Mouse (Mus musculus) hindlimb bud, embryonic 11.5 days (tissue): ENCODE measurements around the gene Pan3.

ENCODE experiments used
- DNase-seq: peaks from one replicate; pipeline ENCODE4 v3.0.0-alpha.2; 2012; ENCODE audit warnings: low read depth, low spot score; ENCODE audit errors: extremely low spot score

The Pan3 gene

DNA sequence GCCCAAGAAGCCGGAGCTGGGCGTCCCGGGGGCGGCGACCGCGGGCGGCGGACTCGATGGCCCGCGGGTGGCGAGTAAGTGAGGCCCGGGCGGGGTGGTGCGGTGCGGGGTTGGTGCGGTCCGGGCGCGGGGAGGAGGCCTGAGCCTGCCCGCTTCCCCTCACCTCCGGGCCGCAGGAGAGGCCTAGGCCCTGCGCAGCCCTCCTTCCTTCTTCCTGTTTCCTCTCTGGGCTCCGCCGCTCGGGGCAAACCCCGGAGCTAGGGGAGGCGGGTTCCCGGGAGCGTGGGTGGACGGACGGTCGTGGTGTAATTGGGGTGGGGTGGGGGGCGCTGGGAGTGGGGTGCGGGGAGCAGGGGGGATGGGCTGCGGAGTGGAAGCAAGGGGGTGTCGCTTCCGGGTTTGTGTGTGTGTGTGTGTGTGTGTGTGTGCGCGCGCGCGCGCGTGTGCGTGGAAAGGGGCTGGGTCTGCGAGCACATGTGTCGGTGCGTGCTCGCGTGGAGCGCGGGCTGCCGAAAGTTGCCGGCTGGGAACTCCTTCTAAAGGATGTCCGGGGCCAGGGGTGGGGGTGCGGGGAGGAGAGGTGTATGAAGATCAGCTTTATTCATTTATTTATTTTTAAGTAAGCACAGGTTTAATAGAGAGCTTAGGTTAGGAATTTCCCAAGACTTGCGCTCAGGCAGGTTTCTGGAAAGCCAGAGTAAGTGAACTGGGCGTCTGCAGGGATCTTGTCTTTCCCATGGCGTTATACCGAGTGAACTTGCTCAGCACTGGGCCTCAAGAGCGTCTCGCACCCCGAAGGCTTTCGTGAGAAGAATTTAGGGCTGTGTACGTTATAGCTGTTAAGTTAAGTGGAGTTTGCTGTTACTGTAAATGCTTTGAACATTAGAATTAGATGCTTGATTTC, 1.2 kb downstream of the Pan3 start:
- DNase-seq, result no peak

DNA sequence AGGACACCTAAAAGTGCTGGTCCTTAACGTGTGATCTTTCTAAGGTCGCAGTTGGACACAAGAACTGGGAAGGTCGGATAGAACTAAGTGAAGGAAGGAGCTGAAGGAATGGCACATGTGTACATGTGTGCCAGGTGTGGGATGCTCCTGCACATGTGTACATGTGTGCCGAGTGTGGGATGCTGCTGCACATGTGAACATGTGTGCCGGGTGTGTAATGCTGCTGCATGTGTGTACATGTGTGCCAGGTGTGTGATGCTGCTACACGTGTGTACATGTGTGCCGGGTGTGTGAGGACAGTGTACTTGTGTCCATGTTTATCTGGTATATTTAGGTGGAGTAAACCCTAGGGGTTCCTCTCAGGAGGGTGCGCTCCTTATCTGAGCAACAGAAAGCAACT, 3.0 kb downstream of the Pan3 start:
- DNase-seq, result no peak

DNA sequence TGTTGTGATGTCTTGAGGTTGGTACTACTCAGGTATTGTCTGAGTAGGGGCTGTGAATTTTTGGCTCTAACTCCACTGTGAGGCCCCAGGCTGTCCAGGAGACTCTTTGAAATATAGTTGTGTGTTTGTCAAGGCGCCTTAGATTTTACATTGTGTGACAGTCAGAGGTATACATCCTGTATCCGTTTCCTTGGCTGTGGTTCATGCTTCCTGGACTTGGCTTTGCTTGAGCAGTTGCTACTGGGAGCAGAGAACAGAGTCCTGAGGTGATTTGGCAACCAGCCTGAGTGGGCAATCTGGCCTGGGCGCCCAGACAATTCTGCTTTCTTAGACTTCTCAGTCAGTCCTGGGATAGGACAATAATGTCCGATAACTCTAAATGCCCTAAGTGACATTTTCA, 5.3 kb downstream of the Pan3 start:
- no peak for DNase-seq

DNA sequence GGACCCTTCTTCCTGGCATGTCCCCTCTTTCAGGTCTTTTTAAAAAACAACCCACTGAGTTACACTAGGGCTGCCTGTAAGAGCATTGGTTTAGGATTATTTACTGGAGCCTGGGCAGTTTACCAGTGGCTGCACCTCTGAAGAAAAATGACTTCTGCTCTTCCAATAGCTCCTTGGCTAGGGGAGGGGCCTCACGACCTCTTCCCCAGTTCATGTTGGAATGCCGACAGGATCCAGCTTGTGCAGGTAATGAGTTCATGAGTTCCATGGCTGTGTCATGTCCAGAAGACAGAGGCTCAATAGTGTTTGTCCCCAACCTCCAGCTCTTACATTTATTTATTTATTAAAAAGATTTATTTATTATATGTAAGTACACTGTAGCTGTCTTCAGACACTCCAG, 5.8 kb downstream of the Pan3 start:
- no peak for DNase-seq

DNA sequence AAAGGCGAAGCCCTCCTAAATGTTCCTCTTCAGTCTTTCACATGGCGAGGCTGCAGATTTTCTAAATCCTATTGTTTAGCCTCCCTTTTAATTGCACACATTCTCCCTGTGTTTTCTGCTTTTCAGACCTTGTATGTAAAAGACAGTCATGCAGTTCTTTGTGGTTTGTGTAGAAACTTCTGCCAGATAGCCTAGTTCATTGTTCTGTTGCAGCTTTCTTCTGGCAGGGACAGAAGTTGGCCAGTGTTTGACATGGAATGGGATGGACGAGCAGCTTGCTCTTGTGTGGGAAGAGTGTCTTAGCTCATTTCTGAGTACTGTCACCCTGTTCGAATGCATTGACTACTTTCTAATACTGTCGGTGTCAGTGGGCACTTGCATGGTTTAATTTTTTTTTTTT, 6.5 kb downstream of the Pan3 start:
- DNase-seq, result no peak

DNA sequence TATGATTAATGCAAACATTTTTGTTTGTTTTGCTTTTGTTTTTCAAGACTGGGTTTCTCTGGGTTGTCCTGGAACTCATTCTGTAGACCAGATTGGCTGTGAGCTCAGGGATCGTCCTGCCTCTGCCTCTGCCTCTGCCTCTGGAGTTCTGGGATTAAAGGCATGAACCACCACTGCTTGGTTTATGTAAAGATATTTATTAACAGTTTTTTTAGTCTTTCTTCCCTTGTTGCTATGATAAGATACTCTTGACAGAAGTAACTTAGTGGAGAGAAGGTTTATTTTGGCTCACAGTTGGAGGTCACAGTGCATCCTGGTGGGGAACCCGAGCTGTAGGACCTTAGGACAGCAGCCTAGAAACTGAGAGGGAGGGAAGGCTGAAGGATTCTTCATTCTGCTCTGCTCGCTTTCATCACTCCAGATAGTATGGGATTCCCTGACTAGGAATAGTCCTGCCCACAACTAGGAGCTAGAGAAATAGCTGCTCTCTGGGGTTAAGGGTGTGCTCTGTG, 11.1 kb downstream of the Pan3 start:
- DNase-seq, result no peak

DNA sequence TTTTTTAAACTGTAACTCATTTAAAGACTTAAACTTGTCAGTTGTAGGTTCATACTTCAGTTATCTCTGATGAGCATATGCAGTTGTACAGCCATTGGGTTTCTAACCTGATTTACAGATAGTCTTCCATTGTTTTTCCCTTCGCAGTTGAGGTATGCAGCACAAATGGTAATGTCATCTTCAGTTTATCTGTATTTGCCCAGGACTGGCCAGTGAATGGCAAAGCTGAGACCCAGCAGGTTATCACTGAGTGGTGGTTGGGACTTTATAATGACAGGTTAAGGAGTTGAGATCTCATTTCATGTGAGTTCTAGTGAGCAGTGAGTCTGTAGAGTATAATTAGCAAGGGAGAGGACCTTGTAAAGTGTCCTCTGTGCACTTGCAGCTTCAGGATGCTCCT, 12.0 kb downstream of the Pan3 start:
- no peak for DNase-seq

DNA sequence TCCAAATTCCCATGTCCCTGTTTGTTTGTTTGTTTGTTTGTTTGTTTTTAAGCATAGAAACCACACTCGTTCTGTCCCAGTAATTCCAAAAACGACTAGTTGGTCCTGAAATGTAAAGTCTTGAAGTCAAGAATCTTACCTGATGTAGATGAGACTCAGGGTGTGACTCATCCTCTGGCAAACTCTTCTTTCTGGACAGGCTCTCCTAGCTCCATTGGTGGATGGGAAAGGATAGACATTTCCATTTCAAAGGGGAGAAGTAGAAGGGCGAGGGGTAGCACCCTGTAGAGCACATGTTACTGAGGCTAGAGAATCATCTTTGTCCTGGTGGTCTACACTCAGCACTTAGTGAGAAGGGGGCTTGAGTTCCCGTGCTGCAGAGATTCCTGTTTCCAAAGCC, 12.8 kb downstream of the Pan3 start:
- DNase-seq, result no peak

DNA sequence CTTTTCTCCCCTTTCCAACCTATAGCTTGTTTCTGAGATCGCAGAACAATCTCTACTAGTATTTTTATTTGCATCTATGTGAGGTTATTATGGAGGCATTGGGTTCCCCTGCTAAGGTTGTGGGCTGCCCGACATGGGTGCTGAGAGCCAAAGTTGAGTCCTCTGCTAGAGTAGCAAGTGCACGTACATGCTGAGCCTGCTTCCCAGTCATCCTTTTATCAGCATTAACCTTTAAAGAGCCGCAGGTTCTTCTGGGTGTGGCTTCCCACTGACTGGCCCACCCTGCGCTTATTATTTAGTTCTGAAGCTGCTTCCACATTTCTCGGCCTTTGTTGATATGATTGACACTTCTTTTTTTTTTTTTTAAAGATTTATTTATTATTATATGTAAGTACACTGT, 14.3 kb downstream of the Pan3 start:
- DNase-seq, result no peak

DNA sequence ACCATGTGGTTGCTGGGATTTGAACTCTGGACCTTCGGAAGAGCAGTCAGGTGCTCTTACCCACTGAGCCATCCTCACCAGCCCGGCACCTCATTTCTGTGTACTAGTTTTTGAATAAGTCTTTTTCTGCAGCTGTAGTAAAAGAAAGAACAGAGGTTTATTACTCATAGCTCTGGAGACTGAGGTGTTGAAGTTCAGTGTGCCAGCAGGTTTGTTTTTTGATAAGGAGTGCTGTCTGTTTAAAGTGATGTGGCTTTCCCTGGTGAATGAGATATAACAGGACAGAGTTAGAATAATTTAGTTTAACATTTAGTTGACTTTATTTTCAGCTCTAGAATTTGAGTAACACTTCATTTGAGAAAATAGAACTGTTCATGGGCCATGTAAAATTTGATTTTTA, 14.8 kb downstream of the Pan3 start:
- DNase-seq, result no peak

DNA sequence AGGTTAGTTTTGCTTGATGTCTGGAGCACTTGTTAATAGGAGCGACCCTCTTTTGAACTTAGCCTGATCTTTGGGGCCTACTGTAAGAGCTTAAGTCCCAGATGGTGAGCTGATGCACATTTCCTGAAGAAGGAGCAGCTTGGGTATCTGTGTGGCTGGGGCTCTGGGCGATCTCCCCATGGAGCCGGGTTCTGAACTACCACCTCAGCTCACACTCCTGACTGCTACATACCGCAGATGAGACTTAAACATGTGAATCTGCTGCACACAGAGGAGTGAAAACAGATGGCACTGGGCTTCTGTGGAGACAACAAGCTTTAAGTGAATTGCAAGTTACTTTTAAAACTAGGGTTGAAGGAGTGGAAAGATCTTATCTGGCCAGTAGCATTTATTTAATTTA, 15.3 kb downstream of the Pan3 start:
- no peak for DNase-seq

DNA sequence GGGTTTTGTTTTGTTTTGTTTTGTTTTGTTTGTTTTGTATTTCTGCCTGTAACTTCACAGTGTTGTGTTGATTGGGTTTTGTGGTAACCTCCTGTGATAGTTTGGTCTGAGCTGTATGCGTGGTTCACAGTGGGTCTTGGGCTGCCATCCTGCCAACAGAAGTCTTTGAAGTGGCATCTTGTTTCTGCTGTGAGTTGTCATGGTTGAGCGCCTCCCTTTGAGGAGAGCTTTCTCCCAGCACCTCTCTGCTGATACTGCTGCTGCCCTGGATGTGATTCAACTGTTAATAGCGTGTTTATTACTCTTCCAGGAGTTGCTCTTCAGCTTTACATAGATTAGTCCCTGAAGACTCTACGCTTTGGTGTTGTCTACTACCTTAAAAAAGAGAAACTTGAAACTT, 18.6 kb downstream of the Pan3 start:
- no peak for DNase-seq

DNA sequence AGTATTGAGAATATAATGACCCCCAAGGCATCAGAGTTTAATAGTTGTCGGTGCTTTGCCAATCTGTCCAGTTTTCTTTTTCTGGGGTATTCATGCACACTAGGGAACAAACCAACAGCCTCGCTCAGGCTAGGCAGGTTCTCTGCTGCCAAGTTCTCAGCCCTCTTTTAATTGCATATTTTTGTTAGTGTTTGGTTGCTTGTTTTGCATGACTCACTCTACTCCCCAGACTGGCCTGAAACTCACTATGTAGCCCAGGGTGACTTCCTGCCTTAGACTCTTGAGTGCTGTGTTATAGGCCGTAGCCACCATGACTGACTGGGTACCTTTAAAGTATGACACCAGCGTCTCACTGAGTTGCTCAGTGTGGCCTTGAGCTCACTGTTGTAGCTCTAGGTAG, 19.0 kb downstream of the Pan3 start:
- DNase-seq, result no peak

DNA sequence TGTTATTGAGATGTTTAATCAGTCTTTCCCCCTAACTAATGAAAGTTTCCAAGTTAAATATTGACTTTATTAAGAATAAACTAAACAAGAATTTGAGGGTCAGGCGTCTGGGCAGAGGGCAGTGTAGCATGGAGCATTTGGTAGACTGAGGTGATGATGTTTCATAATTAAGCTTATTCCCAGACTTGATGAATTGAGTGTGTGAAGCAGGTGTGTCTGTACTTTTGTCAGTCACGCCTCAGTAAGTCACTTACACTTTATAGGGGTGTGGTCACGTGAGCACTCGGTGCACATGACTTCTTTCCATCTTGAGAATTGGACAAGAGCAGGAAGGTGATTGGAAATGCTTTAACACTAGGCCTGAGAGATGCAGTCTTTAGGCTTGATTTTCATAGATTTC, 26.5 kb downstream of the Pan3 start:
- DNase-seq, result no peak

DNA sequence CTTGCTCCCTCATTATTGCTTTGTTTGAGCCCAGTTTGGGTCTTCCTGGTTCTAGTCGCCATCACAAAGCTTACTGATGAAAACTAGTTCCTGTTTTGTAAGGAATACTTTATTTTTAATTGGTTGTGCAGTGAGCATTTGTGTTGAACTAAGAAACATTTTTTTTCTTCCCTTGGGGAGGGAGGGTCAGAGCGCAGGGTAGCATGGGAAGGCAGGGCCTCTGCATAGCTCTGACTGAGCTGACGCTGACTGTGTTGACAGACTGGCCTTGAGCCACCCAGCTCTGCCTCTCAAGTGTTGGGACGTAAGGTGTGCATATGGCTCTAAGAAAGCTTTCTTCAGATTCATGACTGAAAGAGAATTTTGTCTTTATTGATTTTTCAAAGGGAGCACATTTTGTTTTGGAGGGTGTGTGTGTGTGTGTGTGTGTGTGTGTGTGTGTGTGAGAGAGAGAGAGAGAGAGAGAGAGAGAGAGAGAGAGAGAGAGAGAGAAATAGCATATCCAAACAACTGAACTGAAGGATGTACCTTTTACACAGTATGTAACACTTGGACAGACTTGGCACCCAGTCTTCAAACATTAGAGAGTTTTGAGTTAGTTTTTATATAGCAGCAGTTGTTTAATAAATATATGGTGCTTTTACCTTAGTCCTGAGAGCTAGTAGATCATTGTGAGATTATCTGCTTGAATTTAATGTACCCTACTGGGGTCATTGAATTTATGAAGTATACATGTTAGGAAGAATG, 30.0 kb downstream of the Pan3 start:
- no peak for DNase-seq

DNA sequence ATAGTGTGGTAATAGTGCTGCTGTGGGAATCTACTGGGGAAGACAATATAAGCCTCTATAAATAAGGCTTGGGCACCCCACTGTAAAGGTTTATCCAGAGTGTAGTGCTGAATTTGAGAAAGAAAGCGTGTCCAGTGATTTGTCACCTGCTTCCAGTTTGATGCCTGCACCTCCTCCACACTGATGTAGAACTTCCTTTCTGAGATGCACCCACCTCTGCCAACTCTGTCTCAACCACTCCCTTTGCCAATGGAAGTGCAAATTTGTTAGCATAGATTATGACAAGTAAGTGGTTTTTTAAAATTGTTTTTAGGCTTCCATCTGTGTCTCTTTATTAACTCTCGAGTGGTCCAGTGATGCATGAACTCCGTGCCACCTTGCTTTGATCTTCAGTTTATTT, 33.3 kb downstream of the Pan3 start:
- no peak for DNase-seq

DNA sequence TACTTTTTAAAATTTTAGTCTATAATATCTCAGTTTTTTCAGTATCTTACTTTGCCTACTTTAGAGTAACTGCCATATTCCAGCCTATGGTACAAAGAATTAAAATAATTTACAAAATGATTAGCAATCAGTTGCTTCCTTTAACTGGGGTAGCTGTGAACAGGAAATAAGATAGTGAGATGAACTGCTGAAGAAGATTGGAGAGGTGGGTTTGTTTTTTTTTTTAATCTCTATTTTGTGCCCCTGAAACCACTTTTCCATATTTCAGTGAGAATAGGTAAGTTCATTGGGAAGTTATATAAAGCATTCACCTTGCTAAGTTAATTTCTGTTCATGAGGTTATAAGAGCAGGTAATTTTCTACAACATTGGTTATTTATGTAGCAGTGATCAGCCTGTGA, 36.4 kb downstream of the Pan3 start:
- DNase-seq, result no peak

DNA sequence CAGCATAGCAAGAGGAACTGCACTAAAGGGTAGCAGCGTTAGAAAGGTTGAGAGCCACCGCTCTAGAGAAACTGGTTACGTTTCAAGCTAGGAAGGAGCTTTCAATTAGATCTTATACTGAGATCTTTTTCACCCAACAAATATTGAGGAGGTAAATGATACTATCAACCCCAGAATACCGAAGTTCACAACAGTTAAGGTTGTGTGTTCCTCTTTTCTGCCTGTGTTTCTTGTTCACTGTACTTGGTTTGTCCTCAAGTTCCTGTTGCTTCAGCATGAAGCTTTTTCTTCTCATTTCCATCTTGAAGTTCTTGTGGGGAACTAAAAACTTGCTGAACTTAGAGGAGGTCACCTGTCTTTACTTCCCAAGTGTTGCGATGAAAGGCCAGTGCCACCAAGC, 41.2 kb downstream of the Pan3 start:
- no peak for DNase-seq

DNA sequence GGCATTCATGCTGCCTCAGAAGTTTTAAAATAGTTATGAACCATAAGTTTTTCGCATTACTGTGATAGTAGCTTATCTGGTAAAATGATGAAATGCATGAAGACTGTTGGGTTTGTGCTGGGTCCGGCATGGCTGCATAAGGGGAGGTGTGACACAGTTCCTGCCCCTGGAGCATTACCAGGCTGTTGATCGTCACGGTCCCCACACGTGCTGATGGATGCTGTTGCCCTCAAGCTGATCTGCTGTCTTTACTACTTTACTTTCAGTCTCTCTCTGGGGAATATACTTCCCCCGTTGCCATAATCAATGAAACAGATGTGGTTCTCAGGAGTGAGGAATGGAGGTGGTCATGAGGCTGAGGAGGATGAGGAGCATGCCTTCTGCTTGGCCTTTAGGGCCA, 43.1 kb downstream of the Pan3 start:
- DNase-seq, result no peak

DNA sequence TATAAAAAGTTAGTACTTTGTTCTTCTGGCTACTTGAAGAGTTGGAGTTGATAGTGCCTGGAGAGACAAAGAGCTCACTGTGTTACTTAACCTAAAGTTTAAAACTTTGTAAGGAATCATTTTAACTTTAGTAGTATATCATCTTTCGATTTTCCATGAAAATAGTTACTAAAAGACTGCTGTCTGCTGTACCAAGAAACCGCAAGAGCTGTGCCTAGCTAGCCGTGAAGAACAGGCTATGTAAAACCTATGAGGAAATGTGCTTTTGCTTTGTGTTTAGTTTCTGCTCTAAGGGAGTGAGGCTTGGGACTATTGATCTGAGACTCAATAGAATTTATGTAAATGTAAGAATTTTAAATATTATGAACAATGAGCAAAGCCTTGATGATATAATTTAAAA, 43.9 kb downstream of the Pan3 start:
- DNase-seq, result no peak

DNA sequence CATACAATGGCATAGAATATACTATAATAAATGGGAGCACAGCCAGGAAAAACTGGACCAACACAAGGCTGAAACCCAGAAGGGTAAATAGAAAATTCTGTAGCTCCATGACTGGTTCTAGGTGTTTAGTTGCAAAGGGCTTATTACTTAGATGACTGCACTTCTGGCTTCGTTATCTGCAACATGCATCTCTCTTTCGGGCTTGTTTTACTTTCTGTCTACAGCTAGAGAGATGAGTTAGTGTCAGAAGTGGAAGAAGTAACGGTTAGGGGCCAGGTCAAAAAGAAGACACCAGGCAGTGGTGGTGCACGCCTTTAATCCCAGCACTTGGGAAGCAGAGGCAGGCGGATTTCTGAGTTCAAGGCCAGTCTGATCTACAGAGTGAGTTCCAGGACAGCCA, 46.1 kb downstream of the Pan3 start:
- no peak for DNase-seq

DNA sequence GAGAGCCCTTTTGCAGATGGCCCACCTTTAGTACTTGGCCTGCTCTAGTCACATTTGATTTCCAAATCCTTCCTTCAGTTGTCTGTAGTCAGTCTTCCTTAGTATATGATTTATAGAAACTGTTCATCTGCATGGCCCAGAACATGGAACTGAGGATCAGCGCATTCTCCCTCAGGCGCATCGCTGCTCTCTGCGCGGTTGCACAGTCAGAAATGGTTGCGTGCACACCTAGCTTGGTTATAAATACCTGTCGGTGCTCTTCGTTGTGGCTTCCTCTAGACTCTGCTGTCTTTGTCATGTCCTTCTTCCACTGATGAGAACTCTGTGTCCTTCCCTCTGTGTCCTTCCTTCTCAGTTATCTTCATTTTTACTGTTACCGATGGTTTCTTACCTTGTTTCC, 47.1 kb downstream of the Pan3 start:
- no peak for DNase-seq
